9 mouse cellular contexts compared by ENCODE assay signal in genomic region chr6:144472089-144472900, GRCm38 (mm10).
DNase-seq lines count a peak whose midpoint lies in the region; ATAC-seq lines count a peak whose summit lies in the region.
"Had no signal": no experiment of that assay in that cellular context is flagged by ENCODE, and none has a peak within 500 bp of the region (broad histone marks: within the 10 kb centered on the region; RNA-seq: fewer than 3 reads in every experiment).

No protein-coding gene starts in this region.

- DNase-seq in heart, adult 11 months: peak; percentile 54
- no peak for DNase-seq in heart, postnatal 14 days
- peak; percentile 14 to 16 for DNase-seq in layer of hippocampus, postnatal 36 days
- no peak for DNase-seq in layer of hippocampus, adult 9-11 months
- DNase-seq in adrenal gland, postnatal 4 days (ENCODE audit: low spot score in 2 of 2): no peak
- DNase-seq in embryo, embryonic 10.5 days (ENCODE audit: low spot score): no peak
- DNase-seq: left cerebral cortex, postnatal 4 days had no signal

- peak; percentile 44 for ATAC-seq in granulocyte monocyte progenitor cell, adult 5-6 weeks (replicated peaks; ENCODE audit: poor library complexity, severe bottlenecking)
- peak; percentile 32; the same call in 1 of the 2 replicates for ATAC-seq in megakaryocyte-erythroid progenitor cell, adult 5-6 weeks (replicated peaks; ENCODE audit: low FRiP score, low TSS enrichment, poor library complexity, severe bottlenecking)

- intact Hi-C loops in heart, postnatal 14 days (cut with DNase I): no loop called here

Comparison
In these comparisons a context has a peak if more than half of its experiments do, and no peak if none do; other contexts are left out.
1. DNase-seq: peak in heart, adult 11 months (single experiment) and layer of hippocampus, postnatal 36 days (2 of 2); none in heart, postnatal 14 days (0 of 2), layer of hippocampus, adult 9-11 months (single experiment), adrenal gland, postnatal 4 days (0 of 2) and embryo, embryonic 10.5 days (single experiment).